Mouse (Mus musculus) hindbrain, embryonic 14.5 days (tissue): ENCODE results near the gene Ciita. TPM values are rescaled to one million over a fixed set of nuclear protein-coding genes. Genes with fewer than 3 reads are reported as not detected.

Experiments
- ATAC-seq: fragments of 200-750 bp; cut with Nextera tagmentation; 2 replicates; pipeline ENCODE4 v1.8.0; 2017; ENCODE audit warnings: moderate number of reproducible peaks, mild to moderate bottlenecking, moderate TSS enrichment, moderate library complexity; ENCODE audit not compliant: low FRiP score
- DNase-seq: peaks from one replicate; pipeline ENCODE4 v3.0.0-alpha.2; 2015; ENCODE audit warnings: low spot score
- H3K27ac ChIP-seq: fragments of 300-500 bp; sonication (generic); 2 replicates; pipeline ENCODE4 v1.5.1; 2014; ENCODE audit warnings: mild to moderate bottlenecking, moderate library complexity
- H3K27me3 ChIP-seq: fragments of 300-500 bp; sonication (generic); 2 replicates; pipeline ENCODE4 v1.6.1; 2014; ENCODE audit warnings: mild to moderate bottlenecking, low read length, mixed read lengths; ENCODE audit not compliant: control insufficient read depth, insufficient read depth
- H3K36me3 ChIP-seq: fragments of 300-500 bp; sonication (generic); replicated peaks from 2 replicates; pipeline ENCODE4 v1.6.1; 2014; ENCODE audit not compliant: control insufficient read depth, insufficient read depth
- H3K4me1 ChIP-seq: fragments of 300-500 bp; sonication (generic); replicated peaks from 2 replicates; pipeline ENCODE4 v1.6.1; 2014; ENCODE audit warnings: antibody characterized with exemption, low read length, mixed read lengths; ENCODE audit not compliant: control insufficient read depth, insufficient read depth
- H3K4me2 ChIP-seq: fragments of 300-500 bp; sonication (generic); replicated peaks from 2 replicates; pipeline ENCODE4 v1.6.1; 2014; ENCODE audit warnings: mild to moderate bottlenecking, moderate library complexity
- H3K4me3 ChIP-seq: fragments of 300-500 bp; sonication (generic); replicated peaks from 2 replicates; pipeline ENCODE4 v1.5.1; 2014; ENCODE audit warnings: mild to moderate bottlenecking, low read length
- H3K9ac ChIP-seq: fragments of 300-500 bp; sonication (generic); 2 replicates; pipeline ENCODE4 v1.6.1; 2014
- H3K9me3 ChIP-seq: fragments of 300-500 bp; sonication (generic); 2 replicates; pipeline ENCODE4 v1.6.1; 2016; ENCODE audit warnings: low read length; ENCODE audit not compliant: control insufficient read depth
- WGBS: fragments of 180-500 bp; shearing (Covaris S2); extraction: QIAGEN DNeasy Blood & Tissue Kit; methylation state at CpG from one replicate; pipeline ENCODE4 v1.1.7; 2014; 5-methylcytosine and 5-hydroxymethylcytosine counted together
- polyA plus RNA-seq: library from polyadenylated mRNA; unstranded; fragments of >200 nt; fragmentation: Nextera tagmentation; extraction: Ambion mirVana; gene quantifications from 2 replicates; pipeline ENCODE4 v1.2.1, GENCODE M21; 2014

Ciita gene
- polyA plus RNA-seq, 1 experiment from 2014 or later, result 0.62 TPM

GRCm38 (mm10) chr16:10446573-10447263 lies 33.1 kb upstream of the Ciita start:
- Histone ChIP-seq H3K4me1 (peaks cover 32% of the 10 kb centered on the region), H3K27me3 (no peaks in the 10 kb centered on the region), H3K4me2 (peak overlapping the region; percentile 61), H3K9me3 (no peaks in the 10 kb centered on the region), H3K36me3 (no peaks in the 10 kb centered on the region), H3K9ac (peak overlapping the region; percentile 72), H3K4me3 (peak overlapping the region; percentile 52), H3K27ac (peak overlapping the region; percentile 75)
- WGBS, result 18% methylated on average over 13 of the region's 13 CpGs
- peak; percentile 81; the same call in 1 of the 2 replicates for ATAC-seq
- no peak for DNase-seq

- Histone ChIP-seq H3K27me3 (no peaks in the 10 kb centered on the region), H3K4me3 (peak within 1 kb of the TSS; percentile 52), H3K4me2 (peak within 1 kb of the TSS; percentile 61), H3K36me3 (no peaks in the 10 kb centered on the region), H3K9ac (peak within 1 kb of the TSS; percentile 72), H3K27ac (peak within 1 kb of the TSS; percentile 75), H3K4me1 (peaks cover 32% of the 10 kb centered on the region), H3K9me3 (no peaks in the 10 kb centered on the region)
- DNase-seq (peak; percentile 90), ATAC-seq (peak; percentile 97)
- WGBS, result under 1% methylated on average over 12 of the region's 12 CpGs
Measured at GRCm38 (mm10) chr16:10447264-10447594, 32.6 kb upstream of the Ciita start, which contains the start of gene Tvp23a. Gene Tvp23a, minus strand, starts transcription at chr16:10447362.

- peak overlapping the region; percentile 75; the same call in 1 of the 2 replicates for H3K27ac ChIP-seq
- 77% methylated on average over 2 of the region's 2 CpGs for WGBS
- peaks cover 28% of the 10 kb centered on the region for H3K4me1 ChIP-seq
- H3K9ac ChIP-seq, result peak overlapping the region; percentile 72
- H3K27me3 ChIP-seq, result no peaks in the 10 kb centered on the region
- no peaks in the 10 kb centered on the region for H3K36me3 ChIP-seq
- H3K9me3 ChIP-seq, result no peaks in the 10 kb centered on the region
- DNase-seq (no peak), ATAC-seq (no peak)
- H3K4me2 ChIP-seq, result peak overlapping the region; percentile 61
- peak overlapping the region; percentile 52 for H3K4me3 ChIP-seq
Measured at GRCm38 (mm10) chr16:10447781-10448180, 32.1 kb upstream of the Ciita start.

GRCm38 (mm10) chr16:10448931-10449330 lies 30.9 kb upstream of the Ciita start:
- WGBS, result 87% methylated on average over 9 of the region's 9 CpGs
- ATAC-seq, result no peak
- H3K27ac ChIP-seq, result no peak overlapping the region
- no peaks in the 10 kb centered on the region for H3K9me3 ChIP-seq
- no peak for DNase-seq
- no peaks in the 10 kb centered on the region for H3K27me3 ChIP-seq
- H3K4me1 ChIP-seq, result peaks cover 18% of the 10 kb centered on the region
- H3K4me2 ChIP-seq, result no peak overlapping the region
- H3K36me3 ChIP-seq, result no peaks in the 10 kb centered on the region
- H3K4me3 ChIP-seq, result no peak overlapping the region
- no peak overlapping the region for H3K9ac ChIP-seq

- peaks cover 6% of the 10 kb centered on the region; the same call in 1 of the 2 replicates for H3K4me1 ChIP-seq
- H3K27me3 ChIP-seq, result no peaks in the 10 kb centered on the region
- no peak overlapping the region for H3K27ac ChIP-seq
- no peak overlapping the region for H3K9ac ChIP-seq
- H3K36me3 ChIP-seq, result no peaks in the 10 kb centered on the region
- no peak for DNase-seq
- H3K4me3 ChIP-seq, result no peak overlapping the region
- ATAC-seq, result no peak
- 84% methylated on average over 2 of the region's 2 CpGs for WGBS
- H3K9me3 ChIP-seq, result no peaks in the 10 kb centered on the region
- H3K4me2 ChIP-seq, result no peak overlapping the region
Measured at GRCm38 (mm10) chr16:10451906-10452305, 28.0 kb upstream of the Ciita start.

GRCm38 (mm10) chr16:10452445-10452896 lies 27.4 kb upstream of the Ciita start:
- Histone ChIP-seq H3K9ac (no peak overlapping the region), H3K4me3 (no peak overlapping the region), H3K27ac (no peak overlapping the region), H3K9me3 (no peaks in the 10 kb centered on the region), H3K27me3 (no peaks in the 10 kb centered on the region), H3K36me3 (no peaks in the 10 kb centered on the region), H3K4me2 (no peak overlapping the region), H3K4me1 (peaks cover 5% of the 10 kb centered on the region; the same call in 1 of the 2 replicates)
- WGBS, result 64% methylated on average over 8 of the region's 8 CpGs
- DNase-seq (peak; percentile 74), ATAC-seq (peak; percentile 85; the same call in 1 of the 2 replicates)

GRCm38 (mm10) chr16:10453872-10454582 lies 25.8 kb upstream of the Ciita start:
- Histone ChIP-seq H3K9ac (no peak overlapping the region), H3K4me2 (no peak overlapping the region), H3K9me3 (no peaks in the 10 kb centered on the region), H3K4me3 (no peak overlapping the region), H3K27me3 (no peaks in the 10 kb centered on the region), H3K4me1 (no peaks in the 10 kb centered on the region), H3K27ac (no peak overlapping the region), H3K36me3 (no peaks in the 10 kb centered on the region)
- no peak for DNase-seq
- WGBS, result 79% methylated on average over 6 of the region's 6 CpGs
- ATAC-seq, result no peak

GRCm38 (mm10) chr16:10454583-10454974 lies 25.3 kb upstream of the Ciita start:
- Histone ChIP-seq H3K27ac (no peak overlapping the region), H3K4me1 (no peaks in the 10 kb centered on the region), H3K9me3 (no peaks in the 10 kb centered on the region), H3K36me3 (no peaks in the 10 kb centered on the region), H3K27me3 (no peaks in the 10 kb centered on the region), H3K9ac (no peak overlapping the region), H3K4me3 (no peak overlapping the region), H3K4me2 (no peak overlapping the region)
- WGBS, result 44% methylated on average over 3 of the region's 3 CpGs
- no peak for DNase-seq
- ATAC-seq, result no peak

- Histone ChIP-seq H3K36me3 (no peaks in the 10 kb centered on the region), H3K4me2 (no peak overlapping the region), H3K9ac (no peak overlapping the region), H3K27ac (no peak overlapping the region), H3K4me1 (no peaks in the 10 kb centered on the region), H3K4me3 (no peak overlapping the region), H3K9me3 (no peaks in the 10 kb centered on the region), H3K27me3 (no peaks in the 10 kb centered on the region)
- DNase-seq (no peak), ATAC-seq (no peak)
- WGBS, result 80% methylated on average over 2 of the region's 2 CpGs
Measured at GRCm38 (mm10) chr16:10460188-10460587, 19.7 kb upstream of the Ciita start.
